Mouse (Mus musculus) lung, postnatal 14 days (tissue): ENCODE results near the gene Vps8.
A peak's percentile ranks its signal among the peaks of the same experiment; 100 is the strongest.

Experiments
- DNase-seq: peaks from one replicate; pipeline ENCODE4 v3.0.0; 2021

The Vps8 gene

DNA sequence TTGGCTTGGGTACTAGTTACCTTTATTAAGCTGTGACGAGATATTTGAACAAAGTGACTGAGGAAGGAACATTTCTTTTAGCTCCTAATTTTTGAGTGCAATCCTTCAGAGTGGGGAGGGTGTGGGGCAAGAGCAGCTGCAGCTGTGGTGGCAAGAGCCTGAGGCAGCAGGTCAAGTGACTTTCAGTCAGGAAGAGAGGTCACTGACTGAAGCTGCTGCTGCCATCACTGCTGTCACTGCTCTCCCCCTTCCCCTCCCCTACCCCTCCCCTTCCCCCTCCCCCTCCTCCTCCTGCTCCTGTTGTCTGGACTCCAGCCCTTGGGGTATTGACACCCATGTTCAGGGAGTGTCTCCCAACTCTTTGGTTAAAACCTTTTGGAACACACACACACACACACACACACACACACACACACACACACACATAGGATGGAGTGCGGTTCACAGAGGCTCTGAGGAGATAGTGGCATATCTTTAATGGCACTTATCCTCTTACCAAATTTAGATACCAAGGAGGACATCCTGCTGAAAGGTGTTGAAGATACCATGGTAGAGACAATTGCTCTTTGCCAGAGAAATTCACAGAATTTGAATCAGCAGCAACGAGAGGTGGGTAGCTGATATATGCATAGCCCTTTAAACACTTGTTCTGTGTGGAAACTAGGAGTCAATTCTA lies 139.8 kb downstream of the Vps8 start:
- DNase-seq: peak; percentile 27

- no peak for DNase-seq
Measured at GRCm38 (mm10) chr16:21563322-21563721, 140.4 kb downstream of the Vps8 start.

- DNase-seq: no peak
Measured at GRCm38 (mm10) chr16:21567093-21567492, 144.2 kb downstream of the Vps8 start.

- no peak for DNase-seq
Measured at GRCm38 (mm10) chr16:21569952-21570351, 147.0 kb downstream of the Vps8 start.

GRCm38 (mm10) chr16:21570786-21571185 lies 147.9 kb downstream of the Vps8 start:
- no peak for DNase-seq

DNA sequence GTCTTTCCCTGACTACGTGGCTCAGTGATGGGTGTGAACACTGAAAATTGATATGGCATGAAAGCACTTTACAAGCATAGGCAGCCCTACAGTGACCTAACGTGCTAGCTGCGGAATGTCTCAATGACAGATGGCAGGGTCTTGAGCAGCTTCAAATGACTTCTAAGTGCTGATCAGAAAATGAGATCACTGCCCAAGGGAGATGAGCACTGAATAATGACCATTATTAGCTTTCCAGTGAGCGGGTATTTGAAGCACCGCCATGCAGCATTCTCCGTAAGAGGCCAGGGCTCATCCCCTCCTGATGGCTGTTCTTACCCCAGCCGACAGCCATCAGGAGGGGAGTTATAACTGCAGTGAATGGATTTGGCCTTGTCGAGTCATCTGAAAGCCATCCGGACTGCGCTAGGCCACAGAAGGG lies 153.1 kb downstream of the Vps8 start:
- DNase-seq: no peak

DNA sequence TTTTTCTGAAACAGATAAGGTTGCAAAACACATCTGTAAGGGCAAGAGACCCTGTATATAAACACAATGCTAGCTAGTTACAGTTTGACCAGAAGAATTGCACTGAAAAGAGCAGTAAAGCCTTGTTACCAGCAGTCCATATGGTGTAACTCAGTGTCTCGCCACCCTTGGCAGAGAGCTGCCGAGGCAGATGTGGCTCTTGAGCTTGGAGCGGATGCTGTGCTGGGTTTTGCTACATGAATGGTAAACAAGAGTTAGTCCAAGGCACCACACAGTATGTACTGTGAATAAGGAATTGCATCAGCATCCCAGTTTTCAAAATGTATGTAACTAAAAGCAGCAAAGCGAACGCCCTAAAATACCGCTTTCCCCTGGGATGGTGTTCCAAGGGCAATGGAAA lies 166.2 kb downstream of the Vps8 start:
- no peak for DNase-seq

DNA sequence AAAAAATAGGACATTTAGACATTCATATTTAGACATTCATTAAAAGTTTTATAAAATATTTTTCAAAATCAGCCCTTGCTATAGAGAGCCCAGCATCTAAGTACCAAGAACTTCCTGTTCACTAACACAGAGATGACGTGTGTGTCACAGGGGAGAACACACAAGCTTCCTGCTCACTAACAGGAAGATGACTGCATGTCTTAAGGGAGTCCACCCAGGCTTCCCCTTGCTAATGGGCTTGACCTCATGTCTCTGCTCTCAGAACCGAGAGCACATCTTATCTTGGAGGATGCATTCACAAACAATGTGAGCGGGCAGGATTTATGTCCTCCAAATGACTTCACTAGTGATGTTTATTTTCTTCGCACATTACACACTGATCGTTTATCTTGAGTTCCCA lies 167.9 kb downstream of the Vps8 start:
- peak; percentile 28 for DNase-seq

DNA sequence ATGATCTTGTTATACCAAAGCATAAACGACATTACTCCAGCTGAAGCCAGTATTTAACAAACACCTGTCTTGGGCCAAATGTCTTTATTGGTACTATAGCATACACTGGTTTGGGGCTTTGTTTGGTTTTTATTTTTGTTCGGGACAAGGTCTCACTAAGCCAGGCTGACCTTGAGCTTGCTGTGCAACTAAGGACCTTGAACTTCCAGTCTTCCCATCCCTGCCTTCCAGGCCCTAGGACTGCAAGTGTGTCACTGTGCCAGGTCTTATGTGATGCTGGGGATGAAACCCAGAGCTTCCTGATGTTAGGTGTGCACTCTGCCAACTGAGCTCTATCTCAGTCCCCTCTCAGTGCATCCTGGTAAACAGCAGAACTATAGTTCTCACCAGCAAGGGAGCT lies 168.6 kb downstream of the Vps8 start:
- DNase-seq: no peak

DNA sequence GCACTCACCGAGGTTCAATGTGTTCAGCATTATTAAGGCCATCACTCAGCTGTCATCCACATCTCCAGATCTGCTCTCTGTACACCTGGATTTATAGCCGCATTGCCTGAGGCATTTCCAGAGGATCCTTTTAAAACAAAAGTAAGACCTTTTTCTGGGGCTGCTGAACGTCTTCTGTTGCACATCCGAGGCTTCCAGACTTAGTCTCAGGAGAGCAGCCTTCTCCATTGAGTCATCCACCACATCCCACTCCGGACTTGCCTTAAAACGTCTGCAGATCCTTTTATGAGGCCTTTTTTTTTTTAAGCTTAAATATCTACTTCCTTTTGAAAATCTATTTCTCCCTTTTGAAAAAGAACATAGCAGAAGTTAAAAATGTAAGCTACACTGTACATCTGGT lies 172.6 kb downstream of the Vps8 start:
- no peak for DNase-seq

DNA sequence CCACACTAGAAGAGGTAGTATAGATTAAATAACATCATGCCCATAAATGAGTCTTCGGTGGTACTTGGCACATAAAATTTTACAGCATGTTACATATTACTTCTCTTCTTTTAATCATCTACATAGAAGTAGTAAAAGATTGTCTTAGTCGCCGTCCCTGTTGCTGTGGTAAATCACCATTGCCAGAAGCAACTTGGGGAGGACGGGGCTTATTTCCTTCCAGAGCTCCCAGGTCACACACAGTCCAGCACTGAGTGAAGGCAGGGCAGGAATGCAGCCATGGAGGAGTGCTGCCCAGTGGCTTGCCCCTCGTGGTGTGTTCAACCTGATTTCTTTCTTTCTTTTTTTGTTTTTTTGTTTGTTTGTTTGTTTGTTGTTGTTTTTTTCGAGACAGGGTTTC lies 181.4 kb downstream of the Vps8 start:
- no peak for DNase-seq

DNA sequence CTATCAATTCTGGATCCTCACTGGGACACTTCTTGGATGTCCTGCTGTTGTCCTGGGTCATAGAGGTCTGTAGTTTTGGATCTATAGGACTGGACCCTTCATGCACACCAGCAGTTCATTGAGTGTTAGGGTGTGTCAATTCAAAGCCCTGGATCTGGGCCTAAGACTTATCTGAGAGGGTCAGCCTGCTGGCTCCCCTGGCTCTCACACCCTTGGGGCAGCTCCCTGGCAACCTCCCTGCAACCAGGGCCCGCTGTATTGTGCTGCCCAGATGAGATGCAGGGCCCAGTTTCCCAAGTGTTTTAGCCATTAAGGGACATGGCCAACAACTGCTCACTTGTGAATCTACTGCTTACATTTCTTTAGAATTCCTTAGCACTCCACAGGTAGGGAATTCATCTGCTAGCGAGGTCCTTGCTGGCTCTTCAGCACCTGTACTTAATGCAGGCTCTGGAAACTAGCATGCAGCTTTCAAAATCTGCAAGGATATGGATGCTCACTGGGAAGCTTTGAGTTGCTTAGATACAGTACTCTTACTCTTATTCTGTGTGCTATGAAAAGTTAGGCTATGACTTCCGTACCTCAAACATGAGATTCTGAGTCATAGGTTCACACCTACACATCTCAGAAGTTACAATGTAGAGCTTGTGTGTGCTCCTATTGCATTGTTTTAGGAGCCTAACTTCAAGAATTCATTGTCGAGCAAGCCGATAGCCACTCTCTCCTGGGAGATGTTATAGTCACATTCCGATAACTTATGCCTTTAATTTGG lies 183.5 kb downstream of the Vps8 start:
- DNase-seq: no peak

- no peak for DNase-seq
Measured at GRCm38 (mm10) chr16:21607021-21607650, 184.2 kb downstream of the Vps8 start.

- no peak for DNase-seq
Measured at GRCm38 (mm10) chr16:21607651-21608040, 184.7 kb downstream of the Vps8 start.

DNA sequence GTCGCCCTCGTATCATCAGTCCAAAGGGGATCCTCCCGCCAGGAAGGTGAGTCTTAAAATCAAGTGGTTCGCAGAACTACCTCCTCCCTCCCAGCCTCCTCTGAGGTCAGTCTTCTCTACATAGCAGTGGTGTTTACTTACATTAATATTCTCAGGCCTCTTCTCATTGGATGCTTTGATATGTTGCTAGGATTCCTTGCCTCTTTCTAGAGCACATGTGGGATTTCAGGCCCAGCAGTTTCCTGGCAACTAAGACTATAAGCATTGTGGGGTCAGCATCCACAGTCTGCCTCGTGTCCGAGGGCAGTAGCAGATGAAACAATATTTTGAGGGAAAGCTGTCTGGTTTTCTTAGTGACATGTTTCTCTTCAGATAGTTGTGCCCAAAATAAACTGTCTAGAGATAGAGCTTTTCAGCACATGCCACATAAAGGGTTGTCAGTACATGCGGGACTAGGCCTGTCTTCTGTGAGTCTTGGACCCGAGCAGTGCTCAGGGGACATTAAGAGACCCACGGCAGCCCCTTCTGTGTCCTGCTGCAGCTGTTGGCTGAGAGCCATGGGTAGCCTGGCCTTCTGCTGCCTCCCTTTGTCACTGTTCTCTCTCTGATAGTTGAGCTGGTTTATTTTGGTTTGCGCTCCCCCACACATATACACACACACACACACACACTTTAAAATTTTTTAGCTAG lies 185.4 kb downstream of the Vps8 start:
- peak; percentile 15 for DNase-seq

DNA sequence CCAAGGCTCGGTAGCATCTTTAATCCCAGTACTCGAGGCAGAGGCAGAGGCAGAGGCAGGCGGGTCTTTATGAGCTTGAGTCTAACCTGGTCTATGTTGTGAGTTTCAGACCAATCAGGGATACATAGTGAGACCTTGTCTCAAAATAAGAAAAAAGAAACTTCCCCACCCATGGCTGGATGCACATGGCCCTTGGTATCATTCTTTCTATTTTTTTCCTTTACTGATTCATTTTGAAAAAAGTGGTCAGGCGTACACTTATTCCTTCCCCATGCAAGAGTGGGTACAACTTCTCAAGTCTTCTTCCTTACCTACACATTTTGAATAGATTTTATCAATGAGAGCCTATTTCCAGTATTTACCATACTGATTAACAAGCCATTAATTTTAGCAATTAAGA lies 187.6 kb downstream of the Vps8 start:
- no peak for DNase-seq

DNA sequence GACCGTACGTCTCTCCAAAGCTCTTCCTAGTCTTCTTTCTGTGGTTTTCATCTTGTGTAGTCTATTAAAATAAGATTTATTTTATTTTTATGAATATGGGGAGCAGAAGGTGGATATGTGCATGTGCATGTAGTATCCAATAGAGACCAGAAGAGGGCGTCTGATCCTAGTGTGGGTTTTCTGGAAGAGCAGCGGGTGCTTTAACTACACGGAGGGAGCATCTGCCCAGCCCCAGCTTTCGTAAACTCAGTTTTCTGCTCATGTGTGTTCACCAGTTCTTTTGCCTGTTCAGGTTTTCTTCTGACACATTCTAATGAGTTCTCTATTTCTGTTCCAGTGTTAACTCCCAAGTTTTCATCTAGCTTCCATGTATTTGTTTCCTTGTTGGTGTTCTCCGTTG lies 192.9 kb downstream of the Vps8 start:
- DNase-seq: peak; percentile 61

DNA sequence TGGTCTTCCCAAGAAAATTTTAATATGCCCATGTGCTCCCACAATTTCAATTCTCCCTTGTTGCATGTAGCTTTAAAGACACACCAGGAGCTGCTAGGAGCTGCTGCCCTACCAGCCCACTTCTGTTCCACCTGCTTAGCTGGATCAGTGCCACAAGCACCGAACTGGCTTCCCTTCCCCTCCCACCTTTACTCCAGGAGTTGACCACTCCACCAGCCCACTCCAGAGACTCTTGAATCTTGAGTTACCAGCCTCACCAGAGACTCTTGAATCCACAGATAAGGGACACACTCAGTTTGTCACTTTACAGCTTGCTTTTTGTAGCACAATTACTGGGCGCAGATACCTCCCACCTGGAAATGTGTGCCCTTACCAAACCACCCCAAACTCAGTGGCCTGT lies 197.7 kb downstream of the Vps8 start:
- DNase-seq: no peak

DNA sequence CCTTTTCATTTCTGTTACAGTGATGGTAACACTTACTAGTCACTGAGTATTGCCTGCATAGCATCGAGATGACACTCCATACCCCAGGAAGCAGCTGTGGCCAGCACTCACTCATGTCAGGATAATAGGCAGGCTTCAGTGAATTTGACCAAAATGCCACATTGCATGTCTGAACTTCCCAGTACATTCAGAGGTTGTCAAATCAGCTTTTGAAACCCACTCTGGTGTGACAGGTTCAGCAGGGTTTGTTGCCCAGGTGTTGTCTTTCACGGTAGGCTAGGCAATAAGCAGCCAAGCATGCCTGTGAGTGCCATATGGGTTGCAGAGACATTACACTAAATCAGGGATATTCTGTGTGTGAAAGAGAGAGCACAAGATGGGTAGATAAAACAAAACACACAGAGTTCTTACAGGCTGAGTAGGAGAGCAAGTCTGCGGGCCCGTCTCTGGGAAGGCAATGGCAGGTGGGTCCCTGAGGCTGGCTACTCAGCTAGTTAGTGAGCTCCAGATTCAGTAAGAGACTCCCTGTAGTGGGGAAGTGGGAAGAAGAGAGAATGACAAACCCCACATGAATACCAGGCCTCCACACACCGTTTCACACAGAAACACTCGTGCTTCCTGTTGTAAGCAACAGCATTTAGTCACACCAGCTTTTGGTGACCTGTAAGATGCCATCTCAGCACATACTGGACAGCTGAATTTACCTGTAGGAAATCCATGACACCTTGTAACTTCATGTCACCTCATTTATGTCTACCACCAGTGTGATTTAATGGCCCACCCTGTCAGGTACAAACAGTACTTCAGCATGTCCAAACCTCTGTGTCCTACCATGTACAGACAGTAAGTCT lies 203.1 kb downstream of the Vps8 start:
- no peak for DNase-seq

DNA sequence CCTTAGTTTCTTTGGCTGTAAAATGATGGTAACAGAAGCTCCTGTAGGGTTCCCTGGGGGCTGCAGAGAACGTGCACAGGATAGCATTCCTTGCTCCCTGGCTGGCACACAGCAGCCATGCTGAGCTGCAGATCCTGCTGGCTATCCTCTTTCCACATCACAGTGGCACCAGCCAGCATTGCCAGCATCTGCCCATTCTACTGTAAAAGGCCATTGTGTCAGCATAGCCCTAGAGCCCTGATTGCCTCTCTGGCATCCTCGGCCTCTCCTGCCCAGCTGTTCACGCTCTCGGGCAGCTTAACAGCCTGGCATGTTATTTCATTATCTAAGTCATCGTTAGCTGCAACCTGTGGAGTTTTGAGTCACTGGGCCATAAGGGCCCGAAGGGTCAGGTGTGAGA lies 204.3 kb downstream of the Vps8 start:
- DNase-seq: no peak

DNA sequence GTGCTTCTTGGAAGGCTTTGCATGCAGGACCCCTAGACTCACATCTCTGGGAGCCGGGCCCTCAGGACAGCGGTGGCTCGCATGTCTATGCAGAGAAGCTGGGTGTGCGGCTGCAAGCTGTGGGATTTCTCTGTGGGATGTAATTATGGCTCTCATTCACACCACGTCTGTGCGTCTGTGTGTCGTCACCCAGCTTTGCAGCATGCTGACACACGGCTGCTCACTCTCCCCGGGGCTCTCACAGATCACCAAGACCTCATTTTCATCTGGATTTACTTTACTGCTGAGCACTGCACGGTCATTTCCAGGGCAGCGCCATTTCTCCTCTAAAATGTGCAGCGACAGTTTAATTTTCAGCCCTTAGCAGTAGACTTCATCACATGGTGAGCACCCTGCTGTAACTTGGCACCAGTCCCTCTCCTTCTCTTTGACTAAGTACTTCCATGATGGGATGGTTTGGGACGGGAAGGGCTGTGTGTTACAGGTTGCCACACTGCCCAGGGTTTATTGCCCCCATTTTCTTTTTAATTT lies 205.2 kb downstream of the Vps8 start:
- no peak for DNase-seq

GRCm38 (mm10) chr16:21630614-21631013 lies 207.7 kb downstream of the Vps8 start:
- DNase-seq: no peak
